Mouse (Mus musculus) lung, adult 2 months (tissue): ENCODE results near the gene Gm20388.

Experiments used
- CTCF ChIP-seq: fragments of 200-500 bp; IDR thresholded peaks from 2 replicates; pipeline ENCODE4 v1.5.1; 2011; ENCODE audit warnings: mild to moderate bottlenecking, low read length, control low read depth; ENCODE audit not compliant: insufficient read depth
- POLR2A ChIP-seq: fragments of 200-500 bp; IDR thresholded peaks from 2 replicates; pipeline ENCODE4 v1.6.1; 2011; ENCODE audit warnings: low read depth, mild to moderate bottlenecking, control low read depth, low read length, borderline replicate concordance; ENCODE audit errors: extremely low read depth

DNA sequence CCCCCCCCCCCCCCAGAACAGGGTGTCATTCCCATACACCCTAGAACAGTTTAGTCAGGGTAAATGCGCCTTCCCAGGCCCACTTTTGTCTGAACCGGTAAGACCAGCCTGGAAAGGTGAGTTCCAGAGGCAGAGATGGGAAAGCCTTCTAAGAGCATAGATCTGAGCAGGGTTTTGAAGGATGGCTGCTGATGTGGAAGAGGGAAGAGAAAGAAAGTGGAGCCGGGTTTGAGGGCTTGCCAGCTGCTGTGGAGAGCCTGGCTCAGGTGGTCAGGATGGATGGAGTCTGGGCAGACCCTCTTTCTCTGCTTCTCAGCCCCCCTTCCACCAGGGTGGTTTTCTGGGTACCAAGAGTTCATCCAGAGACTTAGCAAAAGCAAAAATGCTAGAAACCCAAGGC is 622.7 kb downstream of the Gm20388 start:
- no peak for TF ChIP-seq POLR2A
- TF ChIP-seq CTCF: no peak
